Mouse (Mus musculus) kidney, postnatal 0 days (tissue): Measurements from ENCODE around the gene Tnn. TPM values are rescaled to one million over a fixed set of nuclear protein-coding genes. Genes with fewer than 3 reads are reported as not detected.

Experiments used
- ATAC-seq: fragments of 200-750 bp; cut with Nextera tagmentation; replicated peaks from 2 replicates; pipeline ENCODE4 v1.8.0; 2017; ENCODE audit warnings: low read depth, moderate number of reproducible peaks, moderate TSS enrichment, moderate library complexity; ENCODE audit not compliant: low FRiP score
- DNase-seq: peaks from one replicate; pipeline ENCODE4 v3.0.0-alpha.2; 2016; ENCODE audit warnings: low spot score
- H3K27ac ChIP-seq: fragments of 300-500 bp; sonication (generic); 2 replicates; pipeline ENCODE4 v1.5.1; 2014; ENCODE audit warnings: mild to moderate bottlenecking
- H3K27me3 ChIP-seq: fragments of 300-500 bp; sonication (generic); 2 replicates; pipeline ENCODE4 v1.6.1; 2014; ENCODE audit warnings: low read length, mixed read lengths; ENCODE audit not compliant: insufficient read depth
- H3K36me3 ChIP-seq: fragments of 300-500 bp; sonication (generic); 2 replicates; pipeline ENCODE4 v1.6.1; 2014; ENCODE audit warnings: low read length, mixed read lengths; ENCODE audit not compliant: insufficient read depth
- H3K4me1 ChIP-seq: fragments of 300-500 bp; sonication (generic); replicated peaks from 2 replicates; pipeline ENCODE4 v1.6.1; 2014; ENCODE audit warnings: antibody characterized with exemption, low read length, mixed read lengths; ENCODE audit not compliant: insufficient read depth
- H3K4me2 ChIP-seq: fragments of 300-500 bp; sonication (generic); 2 replicates; pipeline ENCODE4 v1.6.1; 2014; ENCODE audit warnings: mild to moderate bottlenecking, low read length, moderate library complexity, mixed read lengths
- H3K4me3 ChIP-seq: fragments of 300-500 bp; sonication (generic); replicated peaks from 2 replicates; pipeline ENCODE4 v1.5.1; 2014; ENCODE audit warnings: low read depth, low read length
- H3K9ac ChIP-seq: fragments of 300-500 bp; sonication (generic); 2 replicates; pipeline ENCODE4 v1.6.1; 2014; ENCODE audit warnings: low read depth, low read length
- H3K9me3 ChIP-seq: fragments of 300-500 bp; sonication (generic); replicated peaks from 2 replicates; pipeline ENCODE4 v1.6.1; 2016; ENCODE audit warnings: low read length, inconsistent platforms, mixed read lengths
- CTCF ChIP-seq: IDR thresholded peaks from 2 replicates; pipeline ENCODE4 v1.5.1; 2016; ENCODE audit warnings: antibody characterized with exemption, low read depth, mild to moderate bottlenecking, moderate library complexity
- WGBS: fragments of 180-500 bp; shearing (Covaris S2); extraction: QIAGEN DNeasy Blood & Tissue Kit; methylation state at CpG from one replicate; pipeline ENCODE4 v1.1.7; 2014; 5-methylcytosine and 5-hydroxymethylcytosine counted together
- polyA plus RNA-seq: library from polyadenylated mRNA; unstranded; fragments of >200 nt; fragmentation: Nextera tagmentation; extraction: Ambion mirVana; gene quantifications from 2 replicates; pipeline ENCODE4 v1.2.1, GENCODE M21; 2015

The Tnn gene
- polyA plus RNA-seq, 1 experiment from 2014 or later: 0.72 TPM

GRCm38 (mm10) chr1:160042351-160042750 lies 111.0 kb downstream of the Tnn start:
- 70% methylated on average over 7 of the region's 7 CpGs for WGBS
- TF ChIP-seq CTCF: no peak
- no peak overlapping the region for H3K4me3 ChIP-seq
- no peak for DNase-seq
- H3K9ac ChIP-seq: no peak overlapping the region
- H3K4me1 ChIP-seq: peaks cover 3% of the 10 kb centered on the region; the same call in 1 of the 2 replicates
- no peak for ATAC-seq
- no peaks in the 10 kb centered on the region for H3K9me3 ChIP-seq
- no peaks in the 10 kb centered on the region for H3K36me3 ChIP-seq
- no peaks in the 10 kb centered on the region for H3K27me3 ChIP-seq
- H3K27ac ChIP-seq: no peak overlapping the region
- no peak overlapping the region for H3K4me2 ChIP-seq

GRCm38 (mm10) chr1:160041264-160041775 lies 112.1 kb downstream of the Tnn start:
- Histone ChIP-seq H3K36me3 (no peaks in the 10 kb centered on the region), H3K4me1 (peaks cover 6% of the 10 kb centered on the region; the same call in 1 of the 2 replicates), H3K4me3 (no peak overlapping the region), H3K4me2 (no peak overlapping the region), H3K27ac (no peak overlapping the region), H3K9me3 (no peaks in the 10 kb centered on the region), H3K27me3 (no peaks in the 10 kb centered on the region), H3K9ac (no peak overlapping the region)
- ATAC-seq: no peak
- 89% methylated on average over 7 of the region's 7 CpGs for WGBS
- no peak for DNase-seq
- TF ChIP-seq CTCF: no peak

- no peaks in the 10 kb centered on the region for H3K27me3 ChIP-seq
- H3K27ac ChIP-seq: no peak overlapping the region
- no peak overlapping the region for H3K4me3 ChIP-seq
- H3K4me1 ChIP-seq: peaks cover 6% of the 10 kb centered on the region; the same call in 1 of the 2 replicates
- no peak overlapping the region for H3K9ac ChIP-seq
- H3K9me3 ChIP-seq: no peaks in the 10 kb centered on the region
- H3K36me3 ChIP-seq: no peaks in the 10 kb centered on the region
- 61% methylated on average over 7 of the region's 7 CpGs for WGBS
- no peak for TF ChIP-seq CTCF
- H3K4me2 ChIP-seq: no peak overlapping the region
- no peak for ATAC-seq
- DNase-seq: no peak
Measured at GRCm38 (mm10) chr1:160039951-160040645, 113.3 kb downstream of the Tnn start.

GRCm38 (mm10) chr1:160036996-160037521 lies 116.3 kb downstream of the Tnn start:
- no peak overlapping the region for H3K9ac ChIP-seq
- H3K4me3 ChIP-seq: no peak overlapping the region
- H3K4me1 ChIP-seq: peaks cover 6% of the 10 kb centered on the region; the same call in 1 of the 2 replicates
- H3K4me2 ChIP-seq: no peak overlapping the region
- peak overlapping the region; percentile 83 for H3K27ac ChIP-seq
- TF ChIP-seq CTCF: no peak
- DNase-seq (peak; percentile 77), ATAC-seq (peak; percentile 46; the same call in 1 of the 2 replicates)
- H3K27me3 ChIP-seq: no peaks in the 10 kb centered on the region
- no peaks in the 10 kb centered on the region for H3K9me3 ChIP-seq
- H3K36me3 ChIP-seq: no peaks in the 10 kb centered on the region
- WGBS: 46% methylated on average over 5 of the region's 5 CpGs

- H3K9ac ChIP-seq: no peak overlapping the region
- H3K9me3 ChIP-seq: no peaks in the 10 kb centered on the region
- H3K4me3 ChIP-seq: no peak overlapping the region
- no peaks in the 10 kb centered on the region for H3K27me3 ChIP-seq
- ATAC-seq (no peak), DNase-seq (no peak)
- H3K4me2 ChIP-seq: no peak overlapping the region
- WGBS: 16% methylated on average over 3 of the region's 3 CpGs
- H3K4me1 ChIP-seq: peaks cover 6% of the 10 kb centered on the region; the same call in 1 of the 2 replicates
- H3K27ac ChIP-seq: no peak overlapping the region
- no peak for TF ChIP-seq CTCF
- H3K36me3 ChIP-seq: no peaks in the 10 kb centered on the region
Measured at GRCm38 (mm10) chr1:160035561-160035960, 117.8 kb downstream of the Tnn start.

Other genes with a start within 250 kb of the Tnn start
- gene 4930523C07Rik, start 109.2 kb downstream of the Tnn start, polyA plus RNA-seq: 35.2 and 35.6 TPM in 2 replicates
- gene Mrps14, start 41.6 kb upstream of the Tnn start, polyA plus RNA-seq: 316 and 330 TPM in 2 replicates
- 180 and 182 TPM in 2 replicates for gene Cacybp, start 59.3 kb upstream of the Tnn start, polyA plus RNA-seq